Mouse (Mus musculus) brain, embryonic 14.5 days (tissue): ENCODE measurements around the gene Cops7b.

Experiments used
- CTCF ChIP-seq: fragments of 200-500 bp; IDR thresholded peaks from 2 replicates; pipeline ENCODE4 v1.5.1; 2012; ENCODE audit warnings: inconsistent platforms, mild to moderate bottlenecking, moderate library complexity, borderline replicate concordance; ENCODE audit not compliant: insufficient read depth, insufficient read length; ENCODE audit errors: extremely low read depth
- POLR2A ChIP-seq: fragments of 200-500 bp; IDR thresholded peaks from 2 replicates; pipeline ENCODE4 v1.6.1; 2012; ENCODE audit warnings: mild to moderate bottlenecking, inconsistent platforms, borderline replicate concordance; ENCODE audit not compliant: poor library complexity, insufficient read depth, insufficient read length, severe bottlenecking; ENCODE audit errors: extremely low read depth

DNA sequence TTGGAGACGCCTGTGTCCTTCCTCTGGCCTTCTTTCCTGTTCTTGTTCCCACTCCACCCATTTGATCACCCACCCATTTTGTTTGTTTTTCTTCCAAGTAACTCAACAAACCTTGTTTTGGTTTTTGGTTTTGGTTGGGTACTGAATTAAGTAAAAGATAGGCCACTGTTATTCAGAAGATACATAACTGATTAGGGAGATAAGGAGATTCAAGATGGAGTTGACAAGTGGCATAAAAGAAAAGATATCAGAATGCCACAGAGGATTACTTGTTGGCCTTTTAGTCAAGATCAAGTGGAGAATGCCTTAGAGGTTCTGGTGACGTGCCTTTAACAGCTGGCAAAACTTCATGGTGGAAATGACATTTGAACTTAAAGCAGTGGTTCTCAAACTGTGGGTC lies 1.0 kb downstream of the Cops7b start:
- TF ChIP-seq POLR2A = no peak
- no peak for TF ChIP-seq CTCF
